Mouse (Mus musculus) olfactory bulb, adult 2 months (tissue): ENCODE results near the gene Slc25a36.

Experiments
- CTCF ChIP-seq: fragments of 200-500 bp; IDR thresholded peaks from 2 replicates; pipeline ENCODE4 v1.5.1; 2012; ENCODE audit warnings: low read depth, mild to moderate bottlenecking, low read length, moderate library complexity; ENCODE audit not compliant: insufficient read depth
- POLR2A ChIP-seq: fragments of 200-500 bp; IDR thresholded peaks from 2 replicates; pipeline ENCODE4 v1.6.1; 2012; ENCODE audit warnings: mild to moderate bottlenecking, low read depth, low read length, moderate library complexity; ENCODE audit not compliant: insufficient read depth

DNA sequence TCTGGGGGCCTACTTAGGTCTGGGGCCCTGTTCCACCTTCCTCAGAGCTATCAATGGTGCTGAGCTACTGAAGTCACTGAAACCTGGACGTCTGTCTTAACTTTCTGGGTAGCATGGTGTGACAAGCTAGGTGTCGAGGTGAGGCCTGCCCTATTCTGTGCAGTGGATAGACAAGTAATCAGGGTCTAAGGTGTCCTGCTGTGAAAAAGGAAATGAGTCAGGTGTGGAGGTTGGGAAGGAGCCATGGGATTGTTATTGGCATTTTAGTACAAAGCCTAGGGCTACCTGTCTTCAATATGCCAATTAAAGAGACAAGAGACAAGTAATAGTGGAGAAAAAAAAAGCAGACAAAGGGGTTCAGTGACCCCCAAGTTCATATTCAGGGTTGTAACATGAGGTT lies 30.8 kb upstream of the Slc25a36 start:
- no peak for TF ChIP-seq CTCF
- no peak for TF ChIP-seq POLR2A
